Mouse (Mus musculus) cortical plate, adult 2 months (tissue): ENCODE results near the gene Ccdc110. TPM values are rescaled to one million over a fixed set of nuclear protein-coding genes. Genes with fewer than 3 reads are reported as not detected.
A peak's percentile ranks its signal among the peaks of the same experiment; 100 is the strongest.

ENCODE experiments used
- H3K27ac ChIP-seq: fragments of 200-500 bp; 2 replicates; pipeline ENCODE4 v1.5.1; 2012; ENCODE audit warnings: low read length, control low read depth, inconsistent platforms; ENCODE audit not compliant: insufficient read depth
- H3K4me1 ChIP-seq: fragments of 200-500 bp; 2 replicates; pipeline ENCODE4 v1.6.1; 2011; ENCODE audit warnings: low read length; ENCODE audit not compliant: control insufficient read depth, insufficient read depth
- H3K4me3 ChIP-seq: fragments of 200-500 bp; 2 replicates; pipeline ENCODE4 v1.5.1; 2011; ENCODE audit warnings: mild to moderate bottlenecking, low read length, control low read depth; ENCODE audit not compliant: insufficient read depth
- CTCF ChIP-seq: fragments of 200-500 bp; IDR thresholded peaks from 2 replicates; pipeline ENCODE4 v1.5.1; 2011; ENCODE audit warnings: mild to moderate bottlenecking, control low read depth, low read length; ENCODE audit not compliant: insufficient read depth; ENCODE audit errors: extremely low read depth
- POLR2A ChIP-seq: fragments of 200-500 bp; IDR thresholded peaks from 2 replicates; pipeline ENCODE4 v1.6.1; 2011; ENCODE audit warnings: mild to moderate bottlenecking, low read length, control low read depth; ENCODE audit not compliant: insufficient read depth; ENCODE audit errors: extremely low read depth
- polyA plus RNA-seq: library from polyadenylated mRNA; depleted of rRNA; stranded (reverse); fragments of >200 nt; gene quantifications from 2 replicates; pipeline ENCODE4 v1.2.3, GENCODE M21; 2012; rRNA removed

Ccdc110 gene
- 0.25 and 0.44 TPM in 2 replicates for polyA plus RNA-seq

- H3K4me1 ChIP-seq = no peaks in the 10 kb centered on the region
- no peak within 1 kb of the TSS for H3K27ac ChIP-seq
- H3K4me3 ChIP-seq = peak within 1 kb of the TSS; percentile 34
- TF ChIP-seq POLR2A (no peak), CTCF (peak; percentile 100)
Observed at GRCm38 (mm10) chr8:45934582-45935014, at the start of gene Ccdc110. Gene Ccdc110 (plus strand): TSS chr8:45934619.

- peak within 1 kb of the TSS; percentile 17 for H3K4me3 ChIP-seq
- TF ChIP-seq CTCF (no peak), POLR2A (no peak)
- H3K4me1 ChIP-seq = no peaks in the 10 kb centered on the region
- H3K27ac ChIP-seq = no peak within 1 kb of the TSS
Observed at GRCm38 (mm10) chr8:45885202-45885685, 49.2 kb upstream of the Ccdc110 start, which contains the start of gene Pdlim3. Gene Pdlim3 (plus strand): TSS chr8:45885461.

- TF ChIP-seq POLR2A (no peak), CTCF (no peak)
- no peak overlapping the region for H3K27ac ChIP-seq
- no peaks in the 10 kb centered on the region for H3K4me1 ChIP-seq
- peak overlapping the region; percentile 17; the same call in 1 of the 2 replicates for H3K4me3 ChIP-seq
Observed at GRCm38 (mm10) chr8:45885775-45886174, 48.6 kb upstream of the Ccdc110 start.

GRCm38 (mm10) chr8:45889737-45890136 is 44.7 kb upstream of the Ccdc110 start:
- H3K27ac ChIP-seq = no peak overlapping the region
- no peaks in the 10 kb centered on the region for H3K4me1 ChIP-seq
- TF ChIP-seq CTCF (no peak), POLR2A (no peak)
- H3K4me3 ChIP-seq = no peak overlapping the region

GRCm38 (mm10) chr8:45896590-45896989 is 37.8 kb upstream of the Ccdc110 start:
- TF ChIP-seq CTCF (no peak), POLR2A (no peak)
- no peak overlapping the region for H3K27ac ChIP-seq
- H3K4me3 ChIP-seq = no peak overlapping the region
- no peaks in the 10 kb centered on the region for H3K4me1 ChIP-seq

- TF ChIP-seq CTCF = no peak
- no peak for TF ChIP-seq POLR2A
- H3K4me1 ChIP-seq = no peaks in the 10 kb centered on the region
- no peak overlapping the region for H3K27ac ChIP-seq
- no peak overlapping the region for H3K4me3 ChIP-seq
Observed at GRCm38 (mm10) chr8:45899783-45900182, 34.6 kb upstream of the Ccdc110 start.

GRCm38 (mm10) chr8:45901626-45902025 is 32.8 kb upstream of the Ccdc110 start:
- TF ChIP-seq CTCF (no peak), POLR2A (no peak)
- Histone ChIP-seq H3K4me3 (no peak overlapping the region), H3K27ac (no peak overlapping the region), H3K4me1 (no peaks in the 10 kb centered on the region)

- Histone ChIP-seq H3K27ac (no peak overlapping the region), H3K4me3 (no peak overlapping the region), H3K4me1 (no peaks in the 10 kb centered on the region)
- TF ChIP-seq POLR2A (no peak), CTCF (no peak)
Observed at GRCm38 (mm10) chr8:45903659-45904058, 30.8 kb upstream of the Ccdc110 start.

- Histone ChIP-seq H3K4me3 (no peak overlapping the region), H3K4me1 (no peaks in the 10 kb centered on the region), H3K27ac (no peak overlapping the region)
- TF ChIP-seq POLR2A (no peak), CTCF (no peak)
Observed at GRCm38 (mm10) chr8:45905591-45906250, 28.7 kb upstream of the Ccdc110 start.

- no peak for TF ChIP-seq CTCF
- no peak for TF ChIP-seq POLR2A
- H3K4me1 ChIP-seq = no peaks in the 10 kb centered on the region
- no peak overlapping the region for H3K27ac ChIP-seq
- H3K4me3 ChIP-seq = no peak overlapping the region
Observed at GRCm38 (mm10) chr8:45906251-45906619, 28.2 kb upstream of the Ccdc110 start.
